Mouse (Mus musculus) kidney, adult 2 months (tissue): ENCODE measurements around the gene Cradd.

ENCODE experiments used
- CTCF ChIP-seq: fragments of 200-500 bp; conservative IDR thresholded peaks from 2 replicates; pipeline ENCODE4 v1.5.1; 2011; ENCODE audit warnings: low read depth, mild to moderate bottlenecking, control low read depth, low read length, moderate library complexity, mixed read lengths; ENCODE audit not compliant: insufficient read depth, insufficient read length
- POLR2A ChIP-seq: fragments of 200-500 bp; IDR thresholded peaks from one replicate; pipeline ENCODE4 v1.6.1; 2011; ENCODE audit warnings: low read depth, low read length, control low read depth

GRCm38 (mm10) chr10:95170721-95171354 is 153.1 kb downstream of the Cradd start:
- TF ChIP-seq CTCF: no peak
- no peak for TF ChIP-seq POLR2A
